Mouse (Mus musculus): ENCODE measurements around the gene Sp9.

DNA sequence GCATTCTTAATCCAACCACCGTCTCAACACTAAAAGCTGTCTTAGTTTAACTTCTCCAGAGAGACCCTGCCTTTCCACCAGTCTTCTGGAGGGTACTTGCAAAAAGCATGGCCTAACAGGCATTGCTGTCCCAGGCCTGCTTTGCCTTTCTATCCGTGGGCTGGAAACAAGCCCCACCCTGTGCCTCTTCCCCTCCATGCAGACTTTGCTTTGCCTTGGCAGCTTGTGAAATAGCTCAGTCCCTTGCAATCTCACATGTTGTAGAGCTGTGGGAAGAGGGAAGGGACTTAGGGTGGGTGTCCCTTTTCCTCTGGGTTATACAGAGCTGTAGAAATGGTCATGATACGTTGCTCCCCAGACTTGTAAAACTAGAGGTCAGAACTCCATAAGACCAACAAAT is 40.6 kb upstream of the Sp9 start:
- TF ChIP-seq CTCF (IDR thresholded peaks at IDR 0.05; ENCODE audit: insufficient read depth, low read length) (no peak), POLR2A (IDR thresholded peaks at IDR 0.05; ENCODE audit: borderline replicate concordance, extremely low read depth, low read depth, low read length) (no peak)
